Mouse (Mus musculus): ENCODE results near the gene Ncf1.

DNA sequence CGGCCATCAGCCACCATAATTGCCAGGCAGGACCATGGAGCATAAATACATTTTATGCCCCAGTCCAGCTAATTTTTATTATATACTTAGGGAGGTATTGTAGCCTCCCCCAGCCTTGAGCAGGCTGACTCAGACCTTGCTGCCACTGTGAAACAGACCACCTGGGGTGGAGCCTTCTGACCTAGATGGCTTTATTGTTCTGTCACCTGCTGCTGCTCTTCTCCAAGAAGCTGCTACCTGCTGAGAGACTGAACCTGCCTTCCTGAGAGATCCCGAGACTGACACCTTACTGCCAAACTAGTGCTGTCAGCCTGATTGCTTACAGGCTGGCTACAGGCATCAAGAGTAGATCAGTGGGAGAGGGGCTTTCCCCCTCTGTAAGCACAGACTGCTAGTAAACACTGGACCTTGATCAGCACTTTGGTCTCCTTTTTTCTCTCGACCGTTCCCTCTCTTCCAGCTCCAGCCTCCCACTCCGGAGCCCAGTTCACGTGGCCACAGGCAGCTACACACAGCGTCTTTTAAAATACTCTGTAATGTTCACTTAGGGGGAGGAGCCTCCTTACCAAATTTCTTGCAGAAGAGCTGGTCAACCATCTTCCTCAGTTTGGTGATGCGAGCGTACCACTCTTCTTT is 30.7 kb upstream of the Ncf1 start:
- no peak for TF ChIP-seq GATA1 (IDR thresholded peaks at IDR 0.05; ENCODE audit: low read length)
- TF ChIP-seq TAL1 (IDR thresholded peaks at IDR 0.05; ENCODE audit: low read length) = no peak

All from erythroblast, embryonic 14.5 days (primary cell).